Mouse (Mus musculus): ENCODE measurements around the gene Rpl36al. TPM values are rescaled to one million over a fixed set of nuclear protein-coding genes. Genes with fewer than 3 reads are reported as not detected.

The Rpl36al gene
- 100 to 1,000 TPM; 368 to 420 TPM for polyA plus RNA-seq (2017; shearing (Covaris generic))

GRCm38 (mm10) chr12:69183583-69184308 lies at the start of gene Rpl36al, which contains the start of gene Mgat2:
TSS of gene Rpl36al (minus strand) at chr12:69184083.
TSS of gene Mgat2 (plus strand) at chr12:69184157.

GRCm38 (mm10) chr12:69227776-69228466 lies 44.0 kb upstream of the Rpl36al start, which contains the start of gene Pole2:
TSS of gene Pole2 (minus strand) at chr12:69228195.

GRCm38 (mm10) chr12:69204052-69204833 lies 20.4 kb upstream of the Rpl36al start, which contains the start of gene Gm49384:
TSS of gene Gm49384 (minus strand) at chr12:69204267.

GRCm38 (mm10) chr12:69198164-69198535 lies 14.3 kb upstream of the Rpl36al start, which contains the start of gene Dnaaf2:
TSS of gene Dnaaf2 (minus strand) at chr12:69198429.

GRCm38 (mm10) chr12:69196444-69197377 lies 12.8 kb upstream of the Rpl36al start, which contains the start of gene Gm49383:
TSS of gene Gm49383 (minus strand) at chr12:69197104.

GRCm38 (mm10) chr12:69168461-69169106 lies 15.3 kb downstream of the Rpl36al start, which contains the start of gene Lrr1:
TSS of gene Lrr1 (plus strand) at chr12:69168814.

GRCm38 (mm10) chr12:69158765-69159577 lies 24.9 kb downstream of the Rpl36al start, which contains the start of gene Rps29:
TSS of gene Rps29 (minus strand) at chr12:69159186.

Other genes starting within 250 kb of the Rpl36al start
- 1,000 to 10,000 TPM; 1,529 to 1,690 TPM for gene Rps29, start 24.9 kb downstream of the Rpl36al start, polyA plus RNA-seq (2017; shearing (Covaris generic))
- gene Lrr1, start 15.3 kb downstream of the Rpl36al start, polyA plus RNA-seq (2017; shearing (Covaris generic)), result under 1 TPM; 0.59 to 0.82 TPM
- gene Mgat2, start 74 bp upstream of the Rpl36al start, polyA plus RNA-seq (2017; shearing (Covaris generic)), result 10 to 100 TPM; 72.3 to 94.3 TPM
- 10 to 100 TPM; 11.0 to 17.6 TPM for gene Gm49383, start 13.0 kb upstream of the Rpl36al start, polyA plus RNA-seq (2017; shearing (Covaris generic))
- gene Dnaaf2, start 14.3 kb upstream of the Rpl36al start, polyA plus RNA-seq (2017; shearing (Covaris generic)), result 10 to 100 TPM in 1 of 2 experiments, 1 to 10 TPM in 1; 8.4 to 12.4 TPM
- gene Gm49384, start 20.2 kb upstream of the Rpl36al start, polyA plus RNA-seq (2017; shearing (Covaris generic)), result 10 to 100 TPM; 11.7 to 21.1 TPM
- gene Pole2, start 44.1 kb upstream of the Rpl36al start, polyA plus RNA-seq (2017; shearing (Covaris generic)), result 10 to 100 TPM in 1 of 2 experiments, 1 to 10 TPM in 1; 7.2 to 14.1 TPM
- 10 to 100 TPM; 23.9 to 36.3 TPM for gene Klhdc1, start 57.1 kb upstream of the Rpl36al start, polyA plus RNA-seq (2017; shearing (Covaris generic))
- gene Klhdc2, start 112.6 kb upstream of the Rpl36al start, polyA plus RNA-seq (2017; shearing (Covaris generic)), result 10 to 100 TPM; 55.9 to 82.2 TPM
- 100 to 1,000 TPM; 115 to 126 TPM for gene Nemf, start 173.1 kb upstream of the Rpl36al start, polyA plus RNA-seq (2017; shearing (Covaris generic))
- 100 to 1,000 TPM; 364 to 379 TPM for gene Arf6, start 188.1 kb upstream of the Rpl36al start, polyA plus RNA-seq (2017; shearing (Covaris generic))
- gene Gm9887, start 188.4 kb upstream of the Rpl36al start, polyA plus RNA-seq (2017; shearing (Covaris generic)), result 1 to 10 TPM; 5.8 to 6.5 TPM

Measured in inflammation-experienced regulatory T-cells (primary cell).